Mouse (Mus musculus) heart, adult 2 months (tissue): ENCODE measurements around the gene Htra2. TPM values are rescaled to one million over a fixed set of nuclear protein-coding genes. Genes with fewer than 3 reads are reported as not detected.
A peak's percentile ranks its signal among the peaks of the same experiment; 100 is the strongest.

Experiments used
- DNase-seq, 2 experiments: peaks; one replicate each; pipeline ENCODE4 v3.0.0; 2021
- H3K27ac ChIP-seq: fragments of 200-600 bp; 2 replicates; pipeline ENCODE4 v1.8.1; 2022
- H3K27me3 ChIP-seq: fragments of 200-500 bp; 2 replicates; pipeline ENCODE4 v1.6.1; 2012; ENCODE audit warnings: mild to moderate bottlenecking, low read length, inconsistent platforms, mixed read lengths; ENCODE audit not compliant: control insufficient read depth, insufficient read depth
- H3K36me3 ChIP-seq: fragments of 200-500 bp; 2 replicates; pipeline ENCODE4 v1.6.1; 2012; ENCODE audit warnings: low read length, inconsistent platforms; ENCODE audit not compliant: control insufficient read depth, insufficient read depth
- H3K4me1 ChIP-seq: fragments of 200-500 bp; 2 replicates; pipeline ENCODE4 v1.6.1; 2011; ENCODE audit warnings: low read length; ENCODE audit not compliant: control insufficient read depth, insufficient read depth
- H3K4me3 ChIP-seq: fragments of 200-600 bp; 2 replicates; pipeline ENCODE4 v1.8.1; 2022
- H3K79me2 ChIP-seq: fragments of 200-500 bp; replicated peaks from 2 replicates; pipeline ENCODE4 v1.6.1; 2012; ENCODE audit warnings: mild to moderate bottlenecking, inconsistent platforms, low read length, moderate library complexity, mixed read lengths; ENCODE audit not compliant: control insufficient read depth, insufficient read depth
- H3K9ac ChIP-seq: fragments of 200-500 bp; 2 replicates; pipeline ENCODE4 v1.6.1; 2012; ENCODE audit warnings: low read depth, mild to moderate bottlenecking, control low read depth, inconsistent platforms, low read length, mixed read lengths
- CTCF ChIP-seq: fragments of 200-600 bp; IDR thresholded peaks from 2 replicates; pipeline ENCODE4 v1.8.1; 2022; ENCODE audit warnings: antibody characterized with exemption, mild to moderate bottlenecking, moderate library complexity
- EP300 ChIP-seq: fragments of 200-500 bp; IDR thresholded peaks from 2 replicates; pipeline ENCODE4 v1.6.1; 2011; ENCODE audit warnings: low read depth, low read length, control low read depth; ENCODE audit not compliant: insufficient read depth
- POLR2A ChIP-seq: fragments of 200-500 bp; IDR thresholded peaks from 2 replicates; pipeline ENCODE4 v1.6.1; 2011; ENCODE audit warnings: mild to moderate bottlenecking, low read depth, low read length, control low read depth; ENCODE audit not compliant: insufficient read depth
- WGBS: fragments of 180-500 bp; shearing (Covaris S2); methylation state at CpG from one replicate; pipeline ENCODE4 v1.1.7; 2018; 5-methylcytosine and 5-hydroxymethylcytosine counted together
- intact Hi-C: fragments of 180-260 bp; cut with DNase I; formaldehyde crosslinking; loops from one replicate; pipeline ENCODE4 v1.15.1; 2025
- long read RNA-seq: library from polyadenylated mRNA; stranded (forward); transcript quantifications from one replicate; pipeline ENCODE4 v2.0.0, GENCODE M21; 2021
- polyA plus RNA-seq: library from polyadenylated mRNA; depleted of rRNA; stranded (reverse); fragments of >200 nt; gene quantifications from 2 replicates; pipeline ENCODE4 v1.2.3, GENCODE M21; 2012; rRNA removed
- total RNA-seq, 2 experiments: library from RNA; stranded (reverse); gene quantifications; 2 replicates each; pipeline ENCODE4 v1.2.3; 2021

Htra2 gene
- 10 to 100 TPM; 26.9 to 30.4 TPM for total RNA-seq
- polyA plus RNA-seq, result 35.4 and 37.6 TPM in 2 replicates
- long read RNA-seq, transcript Htra2-201 (8 exons, 1,725 nt), result major isoform, 38 of 41 reads
- long read RNA-seq, partial matches to known transcripts, result 0 of 41 reads
- long read RNA-seq, other reads (novel, unspliced or antisense), result 2 of 41 reads

- Histone ChIP-seq H3K27me3 (no peaks in the 10 kb centered on the region), H3K79me2 (no peaks in the 10 kb centered on the region; the same call in 1 of the 2 replicates), H3K4me1 (peaks cover 8% of the 10 kb centered on the region), H3K36me3 (no peaks in the 10 kb centered on the region), H3K9ac (peak within 1 kb of the TSS; percentile 92), H3K27ac (peak within 1 kb of the TSS; percentile 93), H3K4me3 (peak within 1 kb of the TSS; percentile 88)
- TF ChIP-seq EP300 (no peak), CTCF (peak; percentile 53), POLR2A (no peak)
- DNase-seq, result no peak
- under 1% methylated on average over 50 of the region's 50 CpGs for WGBS
- intact Hi-C loops, result loop anchor here (1.0 to 2.0 kb wide), 3 partner anchors 22 to 58 kb away; partner anchors contain the start of genes Mrpl53 and Pcgf1
Observed at GRCm38 (mm10) chr6:83054871-83055431, at the start of gene Htra2. Gene Htra2, minus strand, starts transcription at chr6:83055273.

- no peaks in the 10 kb centered on the region; the same call in 1 of the 2 replicates for H3K79me2 ChIP-seq
- no peak for DNase-seq
- peaks cover 4% of the 10 kb centered on the region for H3K4me1 ChIP-seq
- 88% methylated on average over 4 of the region's 4 CpGs for WGBS
- H3K36me3 ChIP-seq, result no peaks in the 10 kb centered on the region
- no peak overlapping the region for H3K9ac ChIP-seq
- no peak for TF ChIP-seq POLR2A
- no peak for TF ChIP-seq EP300
- TF ChIP-seq CTCF, result no peak
- no peak overlapping the region for H3K4me3 ChIP-seq
- H3K27ac ChIP-seq, result no peak overlapping the region
- intact Hi-C loops, result loop anchor here (10.0 kb wide), 1 partner anchor 161 kb away; no protein-coding TSS in a partner anchor
- H3K27me3 ChIP-seq, result no peaks in the 10 kb centered on the region
Observed at GRCm38 (mm10) chr6:83104158-83104557, 49.1 kb upstream of the Htra2 start.

GRCm38 (mm10) chr6:83103130-83103650 lies 48.1 kb upstream of the Htra2 start:
- no peak overlapping the region for H3K4me3 ChIP-seq
- 69% methylated on average over 11 of the region's 11 CpGs for WGBS

GRCm38 (mm10) chr6:83101688-83102556 lies 46.8 kb upstream of the Htra2 start:
- H3K27me3 ChIP-seq, result no peaks in the 10 kb centered on the region
- peaks cover 4% of the 10 kb centered on the region for H3K4me1 ChIP-seq
- H3K36me3 ChIP-seq, result no peaks in the 10 kb centered on the region
- intact Hi-C loops, result loop anchor here (1.0 to 10.0 kb wide), 2 partner anchors 106 to 163 kb away; no protein-coding TSS in a partner anchor
- H3K79me2 ChIP-seq, result no peaks in the 10 kb centered on the region
- DNase-seq, result peak; percentile 79 to 80
- peak overlapping the region; percentile 72 for H3K4me3 ChIP-seq
- WGBS, result under 1% methylated on average over 74 of the region's 74 CpGs
- peak overlapping the region; percentile 89 for H3K27ac ChIP-seq
- TF ChIP-seq EP300 (no peak), POLR2A (no peak), CTCF (peak; percentile 66)
- H3K9ac ChIP-seq, result peak overlapping the region; percentile 91

More at GRCm38 (mm10) chr6:83103130-83103650, 48.1 kb upstream of the Htra2 start:
- Histone ChIP-seq H3K27me3 (no peaks in the 10 kb centered on the region), H3K9ac (no peak overlapping the region), H3K79me2 (no peaks in the 10 kb centered on the region), H3K27ac (no peak overlapping the region), H3K4me1 (peaks cover 4% of the 10 kb centered on the region), H3K36me3 (no peaks in the 10 kb centered on the region)
- DNase-seq, result no peak
- intact Hi-C loops, result loop anchor here (10.0 kb wide), 1 partner anchor 162 kb away; no protein-coding TSS in a partner anchor
- no peak for TF ChIP-seq EP300
- TF ChIP-seq CTCF, result no peak
- TF ChIP-seq POLR2A, result no peak

- peak; percentile 89 to 92 for DNase-seq
- Histone ChIP-seq H3K4me1 (peaks cover 4% of the 10 kb centered on the region), H3K27me3 (no peaks in the 10 kb centered on the region), H3K4me3 (peak within 1 kb of the TSS; percentile 72), H3K36me3 (no peaks in the 10 kb centered on the region), H3K9ac (peak within 1 kb of the TSS; percentile 91), H3K27ac (peak within 1 kb of the TSS; percentile 89), H3K79me2 (no peaks in the 10 kb centered on the region)
- WGBS, result under 1% methylated on average over 25 of the region's 25 CpGs
- TF ChIP-seq POLR2A (peak; percentile 68), EP300 (peak; percentile 64; the same call in 1 of the 2 replicates), CTCF (peak; percentile 68)
- intact Hi-C loops, result loop anchor here (1.0 to 10.0 kb wide), 2 partner anchors 105 to 163 kb away; no protein-coding TSS in a partner anchor
Observed at GRCm38 (mm10) chr6:83101316-83101687, 46.2 kb upstream of the Htra2 start, which contains the start of the genes Ccdc142 and Gm42688. Gene Ccdc142, plus strand, starts transcription at chr6:83101601. Gene Gm42688, plus strand, starts transcription at chr6:83101617.
